Mouse (Mus musculus): Measurements from ENCODE around the gene Cuta. TPM values are rescaled to one million over a fixed set of nuclear protein-coding genes. Genes with fewer than 3 reads are reported as not detected.
"Not testable (repeated sequence)": the region's sequence is repeated elsewhere in the genome, so short reads cannot be mapped to it uniquely, and the experiment has no call there.

Gene Cuta
- polyA plus RNA-seq, 1 experiment = 145 TPM

DNA sequence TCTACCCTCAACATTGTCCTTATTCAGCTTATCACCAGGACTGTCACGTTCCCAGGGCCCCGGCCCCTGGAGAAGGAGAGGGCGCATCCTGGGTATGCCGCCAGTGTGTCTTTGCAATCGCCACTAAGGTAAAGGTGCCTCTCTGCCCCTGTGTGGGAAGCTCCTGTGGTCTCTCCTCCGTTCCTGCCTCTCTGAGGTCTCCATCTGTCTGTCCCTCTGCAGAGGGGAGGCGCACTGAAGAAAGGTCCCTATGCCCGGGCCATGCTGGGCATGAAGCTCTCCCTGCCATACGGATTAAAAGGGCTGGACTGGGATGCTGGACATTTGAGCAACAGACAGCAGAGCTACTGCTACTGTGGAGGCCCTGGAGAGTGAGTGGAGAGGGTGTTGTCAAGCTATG, 4.3 kb downstream of the Cuta start:
- no peak for TF ChIP-seq POLR2A (IDR thresholded peaks at IDR 0.05; ENCODE audit: low read depth, low read length)
- TF ChIP-seq CTCF (conservative IDR thresholded peaks at IDR 0.05; ENCODE audit: insufficient read depth, insufficient read length, low read depth, low read length) = no peak
- Histone ChIP-seq H3K4me1 (ENCODE audit: control insufficient read depth, insufficient read depth, low read length) (peaks cover 13% of the 10 kb centered on the region), H3K27me3 (replicated peaks; ENCODE audit: control insufficient read depth, insufficient read depth, low read length) (no peaks in the 10 kb centered on the region), H3K27ac (ENCODE audit: insufficient read depth, low read depth, low read length) (no peak overlapping the region), H3K36me3 (ENCODE audit: control insufficient read depth, insufficient read depth, low read length) (no peaks in the 10 kb centered on the region), H3K4me3 (ENCODE audit: insufficient read depth, low read depth, low read length) (no peak overlapping the region)
- no peak for DNase-seq
- 93% methylated on average over 9 of the region's 9 CpGs for WGBS

DNA sequence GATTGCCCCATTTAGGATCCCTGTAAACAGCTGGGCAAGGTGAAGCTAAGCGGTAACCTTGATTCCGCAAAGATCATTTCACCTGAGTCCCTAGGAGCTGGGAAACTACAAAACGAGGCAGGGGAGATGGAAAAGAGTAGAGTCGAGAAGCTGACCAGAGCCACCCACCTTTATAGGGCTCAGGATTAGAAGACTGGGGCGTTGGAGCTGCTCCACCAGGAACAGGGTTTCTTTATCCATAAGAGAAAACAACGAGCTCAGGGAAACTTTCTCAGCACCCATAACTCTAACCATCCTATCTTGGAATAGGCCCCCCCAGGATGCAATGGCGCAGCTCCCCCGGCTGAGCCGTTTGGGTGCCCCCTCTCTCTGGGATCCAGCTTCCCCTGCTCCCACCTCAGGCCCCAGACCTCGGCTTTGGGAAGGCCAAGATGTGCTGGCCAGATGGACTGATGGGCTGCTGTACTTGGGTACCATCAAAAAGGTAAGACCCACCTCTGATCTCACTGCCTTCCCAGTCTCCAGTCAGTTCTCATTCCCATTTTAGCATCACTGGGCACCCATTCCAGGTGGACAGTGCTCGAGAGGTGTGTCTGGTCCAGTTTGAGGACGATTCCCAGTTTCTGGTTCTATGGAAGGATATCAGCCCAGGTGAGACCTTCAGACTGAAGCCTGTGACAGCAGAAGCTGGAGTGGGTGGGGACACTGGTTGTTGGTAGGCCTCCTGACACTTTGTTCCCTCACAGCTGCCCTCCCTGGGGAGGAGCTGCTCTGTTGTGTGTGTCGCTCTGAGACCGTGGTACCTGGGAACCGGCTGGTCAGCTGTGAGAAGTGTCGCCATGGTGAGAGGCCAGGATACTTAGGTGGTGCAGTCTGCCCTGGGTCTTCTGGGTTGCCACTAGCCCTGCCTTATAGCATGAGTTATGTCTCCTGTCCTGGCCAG, 5.2 kb downstream of the Cuta start:
- WGBS = 77% methylated on average over 16 of the region's 16 CpGs
- Histone ChIP-seq H3K4me1 (ENCODE audit: control insufficient read depth, insufficient read depth, low read length) (peaks cover 12% of the 10 kb centered on the region), H3K27me3 (replicated peaks; ENCODE audit: control insufficient read depth, insufficient read depth, low read length) (no peaks in the 10 kb centered on the region), H3K4me3 (ENCODE audit: insufficient read depth, low read depth, low read length) (peak overlapping the region; percentile 79), H3K27ac (ENCODE audit: insufficient read depth, low read depth, low read length) (no peak overlapping the region), H3K36me3 (ENCODE audit: control insufficient read depth, insufficient read depth, low read length) (no peaks in the 10 kb centered on the region)
- TF ChIP-seq POLR2A (IDR thresholded peaks at IDR 0.05; ENCODE audit: low read depth, low read length) (no peak), CTCF (conservative IDR thresholded peaks at IDR 0.05; ENCODE audit: insufficient read depth, insufficient read length, low read depth, low read length) (no peak)
- DNase-seq = no peak

DNA sequence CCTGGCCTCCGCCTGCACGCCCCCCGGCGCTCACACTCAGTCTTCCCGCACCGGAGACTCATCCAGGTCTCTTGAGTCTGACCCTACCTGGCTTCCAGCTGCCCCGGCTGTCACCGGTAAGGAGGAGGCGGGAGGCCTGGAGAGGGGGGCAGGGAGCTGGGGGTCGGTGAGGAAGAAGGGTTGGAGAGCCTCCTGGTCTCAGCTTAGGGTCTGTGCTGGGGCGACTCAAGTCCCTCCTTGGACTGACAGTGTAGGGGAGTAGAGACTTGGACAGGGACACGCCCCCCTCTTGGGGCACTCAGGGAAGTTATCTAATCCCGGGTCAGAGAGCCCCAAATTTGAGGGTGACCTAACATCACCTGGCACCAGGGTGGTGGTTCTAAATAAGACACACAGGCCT, 6.0 kb downstream of the Cuta start:
- no peak for TF ChIP-seq CTCF (conservative IDR thresholded peaks at IDR 0.05; ENCODE audit: insufficient read depth, insufficient read length, low read depth, low read length)
- TF ChIP-seq POLR2A (IDR thresholded peaks at IDR 0.05; ENCODE audit: low read depth, low read length) = no peak
- no peak for DNase-seq
- Histone ChIP-seq H3K27ac (ENCODE audit: insufficient read depth, low read depth, low read length) (peak overlapping the region; percentile 73), H3K4me3 (ENCODE audit: insufficient read depth, low read depth, low read length) (peak overlapping the region; percentile 79), H3K27me3 (replicated peaks; ENCODE audit: control insufficient read depth, insufficient read depth, low read length) (no peaks in the 10 kb centered on the region), H3K4me1 (ENCODE audit: control insufficient read depth, insufficient read depth, low read length) (peaks cover 12% of the 10 kb centered on the region), H3K36me3 (ENCODE audit: control insufficient read depth, insufficient read depth, low read length) (no peaks in the 10 kb centered on the region)
- WGBS = 5% methylated on average over 13 of the region's 13 CpGs

DNA sequence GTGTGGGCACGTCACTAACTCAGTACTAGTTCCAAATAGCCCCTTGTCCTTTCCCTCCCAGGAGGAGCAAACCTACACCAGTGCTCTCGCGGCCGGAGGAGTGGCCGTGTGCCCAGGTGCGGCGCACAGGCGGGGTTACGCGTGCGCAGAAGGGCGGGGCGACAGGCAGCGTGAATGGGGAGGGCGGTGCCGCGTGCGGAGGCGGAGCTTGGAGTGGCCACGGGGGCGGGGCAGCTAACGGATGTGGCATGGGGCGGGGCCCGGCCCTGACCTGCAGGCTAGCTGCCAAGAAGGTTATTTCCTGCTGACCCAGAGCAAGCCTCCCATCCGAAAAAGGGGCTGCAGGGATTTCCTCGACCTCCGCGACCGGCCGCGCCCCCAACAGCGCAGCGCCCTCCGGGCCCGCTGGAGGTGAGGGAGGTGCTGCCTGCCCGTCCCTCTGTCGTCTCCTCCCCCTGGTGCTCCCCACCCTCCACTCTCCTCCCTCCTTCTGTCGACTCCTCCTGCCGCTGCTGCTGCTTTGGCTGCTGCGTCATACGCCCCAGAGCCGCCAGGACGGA, 6.5 kb downstream of the Cuta start, which contains the start of gene Phf1:
Gene Phf1 (plus strand): TSS at position 214 of the 560 bp plus-strand sequence.
- peak; percentile 99 for DNase-seq

DNA sequence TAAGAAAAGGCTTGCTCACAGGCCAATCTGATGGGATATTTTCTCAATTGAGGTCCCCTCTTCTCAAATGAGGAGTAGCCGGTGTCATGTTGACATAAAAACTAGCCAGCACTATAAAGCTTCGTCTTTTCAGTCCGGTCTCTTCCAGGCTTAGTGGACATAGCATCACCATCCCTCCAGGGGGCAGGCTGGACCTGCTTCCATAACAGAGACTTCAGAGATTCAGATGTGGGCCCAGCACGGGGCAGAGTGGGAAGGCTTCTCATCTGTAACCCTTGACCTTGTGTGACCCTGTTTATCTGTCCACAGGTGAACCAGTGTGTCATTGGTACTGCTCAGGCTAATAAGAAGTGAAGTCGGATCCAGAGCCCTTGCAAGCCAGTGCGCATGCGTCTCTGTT, 7.6 kb downstream of the Cuta start:
- H3K4me1 ChIP-seq (ENCODE audit: control insufficient read depth, insufficient read depth, low read length); H3K27ac ChIP-seq (ENCODE audit: insufficient read depth, low read depth, low read length); H3K27me3 ChIP-seq (replicated peaks; ENCODE audit: control insufficient read depth, insufficient read depth, low read length); H3K36me3 ChIP-seq (ENCODE audit: control insufficient read depth, insufficient read depth, low read length); H3K4me3 ChIP-seq (ENCODE audit: insufficient read depth, low read depth, low read length): not testable (repeated sequence)
- 56% methylated on average over 7 of the region's 7 CpGs for WGBS
- peak; percentile 66 for DNase-seq
- peak; percentile 70 for TF ChIP-seq CTCF (conservative IDR thresholded peaks at IDR 0.05; ENCODE audit: insufficient read depth, insufficient read length, low read depth, low read length)

More for the DNA sequence above, 6.5 kb downstream of the Cuta start, which contains the start of gene Phf1:
- peaks cover 11% of the 10 kb centered on the region for H3K4me1 ChIP-seq (ENCODE audit: control insufficient read depth, insufficient read depth, low read length)
- under 1% methylated on average over 43 of the region's 43 CpGs for WGBS
- no peaks in the 10 kb centered on the region for H3K27me3 ChIP-seq (replicated peaks; ENCODE audit: control insufficient read depth, insufficient read depth, low read length)
- peak within 1 kb of the TSS; percentile 79 for H3K4me3 ChIP-seq (ENCODE audit: insufficient read depth, low read depth, low read length)
- no peaks in the 10 kb centered on the region for H3K36me3 ChIP-seq (ENCODE audit: control insufficient read depth, insufficient read depth, low read length)
- TF ChIP-seq POLR2A (IDR thresholded peaks at IDR 0.05; ENCODE audit: low read depth, low read length) = peak; percentile 75
- TF ChIP-seq CTCF (conservative IDR thresholded peaks at IDR 0.05; ENCODE audit: insufficient read depth, insufficient read length, low read depth, low read length) = no peak
- H3K27ac ChIP-seq (ENCODE audit: insufficient read depth, low read depth, low read length) = peak within 1 kb of the TSS; percentile 73

DNA sequence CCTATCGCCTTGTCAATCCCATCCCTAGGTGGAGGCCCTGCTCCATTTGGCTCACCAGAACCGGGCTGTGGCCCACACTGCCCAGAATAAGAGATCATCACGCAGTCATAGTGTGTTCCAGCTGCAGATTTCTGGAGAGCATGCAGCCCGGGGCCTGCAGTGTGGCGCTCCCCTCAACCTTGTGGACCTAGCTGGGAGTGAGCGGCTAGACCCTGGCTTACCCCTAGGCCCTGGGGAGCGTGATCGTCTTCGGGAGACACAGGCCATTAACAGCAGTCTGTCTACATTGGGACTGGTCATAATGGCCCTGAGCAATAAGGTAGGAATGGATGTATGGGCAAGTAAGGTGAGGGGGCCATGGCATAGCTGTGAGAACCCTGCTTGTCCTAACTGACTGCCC, 14.0 kb downstream of the Cuta start:
- not testable (repeated sequence) for H3K27me3 ChIP-seq (replicated peaks; ENCODE audit: control insufficient read depth, insufficient read depth, low read length); H3K36me3 ChIP-seq (ENCODE audit: control insufficient read depth, insufficient read depth, low read length); H3K4me1 ChIP-seq (ENCODE audit: control insufficient read depth, insufficient read depth, low read length); DNase-seq; H3K4me3 ChIP-seq (ENCODE audit: insufficient read depth, low read depth, low read length); H3K27ac ChIP-seq (ENCODE audit: insufficient read depth, low read depth, low read length)
- WGBS = 96% methylated on average over 9 of the region's 9 CpGs

DNA sequence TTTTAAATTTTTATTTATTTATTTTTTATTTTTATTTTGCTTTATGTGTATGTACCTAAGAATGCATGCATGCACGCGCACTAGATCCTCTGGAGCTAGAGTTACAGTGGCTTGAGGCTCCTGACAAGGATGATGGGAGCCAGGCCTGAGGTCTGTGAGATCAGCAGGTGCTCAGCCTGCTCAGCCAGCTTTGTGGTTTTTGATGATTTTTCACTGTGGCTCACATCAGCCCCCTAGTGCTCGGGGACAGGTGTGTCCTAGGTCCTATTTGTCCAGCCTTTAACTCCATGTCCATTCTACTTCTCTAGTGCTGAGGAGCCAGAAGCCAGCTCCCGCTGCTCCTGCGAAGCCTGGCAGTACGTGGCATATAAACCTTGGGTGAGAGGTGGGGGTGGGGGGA, 17.0 kb downstream of the Cuta start:
- H3K4me1 ChIP-seq (ENCODE audit: control insufficient read depth, insufficient read depth, low read length); H3K36me3 ChIP-seq (ENCODE audit: control insufficient read depth, insufficient read depth, low read length); H3K4me3 ChIP-seq (ENCODE audit: insufficient read depth, low read depth, low read length); H3K27ac ChIP-seq (ENCODE audit: insufficient read depth, low read depth, low read length); H3K27me3 ChIP-seq (replicated peaks; ENCODE audit: control insufficient read depth, insufficient read depth, low read length); DNase-seq: not testable (repeated sequence)
- WGBS = 96% methylated on average over 6 of the region's 6 CpGs

DNA sequence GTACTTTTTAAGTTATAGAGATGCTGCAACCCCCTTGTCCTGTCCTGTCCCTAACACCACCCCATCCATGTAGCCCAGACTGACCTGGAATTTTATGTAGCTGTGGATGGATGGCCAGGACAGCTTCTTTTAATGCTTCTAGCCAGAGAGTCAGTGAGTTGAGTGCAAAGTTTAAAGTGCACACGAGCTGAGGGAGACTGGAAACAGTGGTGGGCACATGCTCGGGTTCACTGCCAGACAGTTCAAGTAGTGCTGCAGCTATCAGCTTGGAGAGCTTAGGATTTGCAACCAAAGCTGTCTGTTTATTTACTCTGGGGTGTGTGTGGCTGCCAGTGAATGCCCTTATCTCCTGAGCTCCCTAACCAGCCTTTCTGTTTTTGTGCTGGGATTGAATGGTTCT, 19.9 kb downstream of the Cuta start:
- H3K4me1 ChIP-seq (ENCODE audit: control insufficient read depth, insufficient read depth, low read length); H3K27me3 ChIP-seq (replicated peaks; ENCODE audit: control insufficient read depth, insufficient read depth, low read length); H3K4me3 ChIP-seq (ENCODE audit: insufficient read depth, low read depth, low read length); H3K36me3 ChIP-seq (ENCODE audit: control insufficient read depth, insufficient read depth, low read length): not testable (repeated sequence)
- DNase-seq = peak; percentile 69
- H3K27ac ChIP-seq (ENCODE audit: insufficient read depth, low read depth, low read length) = peak overlapping the region; percentile 42; the same call in 1 of the 2 replicates
- 72% methylated on average over 2 of the region's 2 CpGs for WGBS
